Mouse (Mus musculus) inflammation-experienced regulatory T-cells, adult 16 weeks (primary cell): Measurements from ENCODE around the gene Kcnk2. TPM values are rescaled to one million over a fixed set of nuclear protein-coding genes. Genes with fewer than 3 reads are reported as not detected.

Source experiments
- polyA plus RNA-seq: library from polyadenylated mRNA; unstranded; fragments of 100-300 nt; shearing (Covaris generic); gene quantifications from one replicate; pipeline ENCODE4 v1.2.1, GENCODE M21; 2017

Kcnk2 gene
- not detected for polyA plus RNA-seq

DNA sequence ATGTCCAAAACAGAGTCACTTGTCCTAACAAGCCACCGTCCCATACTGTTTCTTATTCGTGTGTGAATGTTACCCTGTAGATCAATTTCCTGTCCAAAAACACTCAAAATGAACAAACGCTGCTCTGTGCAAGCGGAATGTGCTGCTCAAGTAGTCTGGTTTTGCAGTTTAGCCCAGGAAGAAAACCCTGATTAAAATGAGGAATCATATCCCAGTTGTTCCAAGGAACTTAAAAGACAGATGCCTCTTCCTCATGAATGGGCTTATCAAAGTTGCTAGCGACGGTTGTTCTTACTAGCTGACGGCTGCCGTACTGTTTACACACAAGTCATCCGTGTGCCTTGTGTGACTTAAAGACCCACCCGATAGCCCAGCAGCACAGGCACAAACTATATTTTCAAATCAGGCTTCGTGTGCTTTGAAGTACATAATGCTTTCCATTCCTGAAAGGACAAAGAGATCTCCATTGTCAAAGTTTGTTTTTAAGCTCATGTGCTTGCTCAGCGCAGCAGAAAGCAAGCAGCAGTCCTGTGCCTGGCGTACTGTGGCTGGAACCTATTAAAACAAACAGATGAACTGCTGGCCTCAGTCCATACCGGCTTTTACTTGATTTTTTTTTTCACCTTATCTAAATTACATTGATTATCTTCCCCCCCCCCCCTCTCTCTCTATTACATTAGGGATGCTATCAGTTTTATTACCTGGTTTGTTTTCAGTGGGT, at the start of gene Kcnk2:
TSS of gene Kcnk2 (minus strand) at position 51 of the 721 bp plus-strand sequence.

